Comparison of ENCODE assay signal across 8 mouse cellular contexts in genomic region chr15:96507097-96507840, GRCm38 (mm10). TPM values are rescaled to one million over a fixed set of nuclear protein-coding genes. Genes with fewer than 3 reads are reported as not detected.
A peak's percentile ranks its signal among the peaks of the same experiment; 100 is the strongest.
DNase-seq lines count a peak whose midpoint lies in the region; ATAC-seq and TF ChIP-seq lines count a peak whose summit lies in the region.
"Had no signal": no experiment of that assay in that cellular context is flagged by ENCODE, and none has a peak within 500 bp of the region (broad histone marks: within the 10 kb centered on the region; RNA-seq: fewer than 3 reads in every experiment).

No protein-coding gene starts in this region.

- peak; percentile 63 for TF ChIP-seq CTCF in lung, adult 2 months (IDR thresholded peaks at IDR 0.05; ENCODE audit: insufficient read depth, low read length)

- peak; percentile 67 for ATAC-seq in CD4-positive, CD25-positive, alpha-beta regulatory T cell, adult 4 months

- H3K4me3 ChIP-seq in lung, adult 2 months (replicated peaks; ENCODE audit: extremely low read depth, low read depth, low read length): peak overlapping the region; percentile 54
- H3K4me3 ChIP-seq: liver, embryonic 15.5 days had no signal

- DNase-seq in 416B (ENCODE audit: low read depth): peak; percentile 86
- DNase-seq in c-Kit-positive CD71-negative TER-119-negative erythroid progenitor cells, embryonic 14.5 days (ENCODE audit: low read depth): peak; percentile 37
- peak; percentile 53 to 76 for DNase-seq in heart, adult 18-20 months
- peak; percentile 62 for DNase-seq in kidney, postnatal 10 days
- DNase-seq in lung, adult 2 months: peak; percentile 25
- DNase-seq in retina, postnatal 1 day: peak; percentile 74

- H3K4me1 ChIP-seq in lung, adult 2 months (ENCODE audit: control insufficient read depth, insufficient read depth, low read length): no peaks in the 10 kb centered on the region
- H3K4me1 ChIP-seq: liver, embryonic 15.5 days had no signal

- 15% methylated on average over 18 of the region's 18 CpGs for WGBS in lung, adult 2 months

- no peak for TF ChIP-seq POLR2A in lung, adult 2 months (IDR thresholded peaks at IDR 0.05; ENCODE audit: borderline replicate concordance, extremely low read depth, low read depth, low read length)

RNA-seq across cellular contexts. Expression of gene Scaf11, which starts 46.6 kb away (rescaled TPM):
- polyA plus RNA-seq in CD4-positive, CD25-positive, alpha-beta regulatory T cell, adult 4 months (2017; shearing (Covaris generic)): 10 to 100 TPM; 42.4 to 45.3 TPM
- total RNA-seq in heart, adult 18-20 months (2021): 10 to 100 TPM; 43.9 to 49.4 TPM
- 21.3 and 24.6 TPM in 2 replicates for polyA plus RNA-seq in lung, adult 2 months (2012; rRNA removed)

Comparison
In these comparisons a context has a peak if more than half of its experiments do, and no peak if none do; other contexts are left out.
1. Peak in every context shown above with its lines: DNase-seq, ATAC-seq and H3K4me3 ChIP-seq.
2. DNase-seq: peak in every context shown above with its lines; median percentile 86 in 416B; 74 in retina, postnatal 1 day; 64 in heart, adult 18-20 months; 62 in kidney, postnatal 10 days; 37 in c-Kit-positive CD71-negative TER-119-negative erythroid progenitor cells, embryonic 14.5 days; 25 in lung, adult 2 months.